8 mouse cellular contexts compared by ENCODE assay signal in the genomic region with DNA sequence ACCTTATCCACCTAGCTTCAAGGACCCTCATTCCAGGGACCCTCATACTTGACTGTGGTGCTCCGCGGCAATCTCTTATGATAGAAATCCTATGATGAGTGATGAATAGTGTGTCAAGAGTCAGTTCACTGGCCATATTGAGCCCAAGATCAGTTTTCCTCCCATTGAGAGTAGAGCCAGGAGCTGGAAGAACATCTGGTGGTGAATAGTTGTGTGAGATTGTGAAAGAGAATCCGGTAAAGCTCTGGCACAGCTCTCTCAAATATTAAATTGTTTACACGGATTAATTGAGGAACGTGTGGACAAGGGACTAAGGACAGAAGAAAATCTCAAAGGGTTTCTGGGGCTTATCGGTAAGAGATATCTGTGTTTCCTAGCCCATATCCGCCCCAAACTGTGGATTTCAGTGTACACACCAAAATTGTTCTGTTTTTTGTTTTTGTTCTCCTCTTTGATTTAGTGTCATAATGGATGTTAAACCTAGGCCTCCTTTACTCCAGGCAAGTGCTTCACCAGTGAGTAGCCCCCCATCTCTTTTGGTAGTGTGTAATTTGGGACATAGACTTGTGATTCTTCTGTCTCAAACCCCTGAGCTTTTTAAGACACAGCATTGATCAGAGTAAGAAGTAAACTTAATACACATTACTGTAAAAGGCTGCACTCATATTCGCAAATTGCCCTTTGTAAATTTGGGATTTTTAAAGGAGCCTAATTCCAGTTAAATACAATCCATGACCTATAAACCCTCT. TPM values are rescaled to one million over a fixed set of nuclear protein-coding genes. Genes with fewer than 3 reads are reported as not detected.
DNase-seq lines count a peak whose midpoint lies in the region; ATAC-seq and TF ChIP-seq lines count a peak whose summit lies in the region.

No protein-coding gene starts in this region.

- DNase-seq in gastrocnemius, adult 18-20 months (ENCODE audit: low spot score), result peak; percentile 1
- no peak for DNase-seq in gastrocnemius, adult 8-10 months (ENCODE audit: low spot score in 2 of 2)
- no peak for DNase-seq in ES-E14 (ENCODE audit: low read depth, low spot score)
- DNase-seq in heart, postnatal 0 days (ENCODE audit: low spot score), result no peak
- DNase-seq in Muller cell, postnatal 12 days (ENCODE audit: inconsistent ontology term), result no peak
- no peak for DNase-seq in ovary, postnatal 14 days (ENCODE audit: low spot score)
- no peak for DNase-seq in spleen, postnatal 36 days (ENCODE audit: low spot score in 2 of 2)

- 74% methylated on average over 8 of the region's 8 CpGs for WGBS in heart, postnatal 0 days
- WGBS in macrophage (ENCODE audit: missing documents), result 86% methylated on average over 8 of the region's 8 CpGs

- H3K27ac ChIP-seq in ES-E14 (ENCODE audit: insufficient read depth, low read depth, low read length, poor library complexity, severe bottlenecking) (peak overlapping the region; percentile 71; the same call in 1 of the 2 replicates), macrophage (peak overlapping the region; percentile 67; the same call in 1 of the 2 replicates)
- peak overlapping the region; percentile 93 for H3K27ac ChIP-seq in heart, postnatal 0 days (ENCODE audit: low read depth)

- H3K36me3 ChIP-seq in ES-E14 (ENCODE audit: control insufficient read depth, insufficient read depth, low read length, poor library complexity, severe bottlenecking) (no peaks in the 10 kb centered on the region), macrophage (ENCODE audit: inconsistent target) (no peaks in the 10 kb centered on the region)
- no peaks in the 10 kb centered on the region for H3K36me3 ChIP-seq in heart, postnatal 0 days (replicated peaks; ENCODE audit: control insufficient read depth, insufficient read depth, low read length)

- no peak for ATAC-seq in heart, postnatal 0 days (ENCODE audit: insufficient read depth, low read depth)

- TF ChIP-seq CTCF in heart, postnatal 0 days (IDR thresholded peaks at IDR 0.05; ENCODE audit: low read depth), result no peak

- peaks cover 4% of the 10 kb centered on the region; the same call in 1 of the 2 replicates for H3K79me2 ChIP-seq in macrophage (ENCODE audit: inconsistent target)

- H3K27me3 ChIP-seq in heart, postnatal 0 days (ENCODE audit: control insufficient read depth, insufficient read depth, low read length), result no peaks in the 10 kb centered on the region

- H3K9me3 ChIP-seq in ES-E14 (ENCODE audit: control insufficient read depth, insufficient read depth, low read depth, low read length), result no peaks in the 10 kb centered on the region
- H3K9me3 ChIP-seq in heart, postnatal 0 days (replicated peaks; ENCODE audit: control insufficient read depth, low read length), result 0 out of 2 replicates have a peak, but pooled peaks cover 4% of the 10 kb centered on the region

- H3K4me2 ChIP-seq in heart, postnatal 0 days (ENCODE audit: low read depth, low read length), result peak overlapping the region; percentile 73; the same call in 1 of the 2 replicates

- peaks cover 0 to 4% of the 10 kb centered on the region in 2 experiments; a peak in 1 of 4 replicates for H3K4me1 ChIP-seq in ES-E14 (ENCODE audit: control insufficient read depth in 2 of 2, insufficient read depth in 2 of 2, low read length in 2 of 2, poor library complexity in 1 of 2)
- H3K4me1 ChIP-seq in heart, postnatal 0 days (ENCODE audit: control insufficient read depth, insufficient read depth), result no peaks in the 10 kb centered on the region

- H3K4me3 ChIP-seq in ES-E14 (ENCODE audit: insufficient read depth in 1 of 2, low read depth in 1 of 2, low read length in 2 of 2, poor library complexity in 1 of 2, severe bottlenecking in 1 of 2), result peak overlapping the region; percentile 74 to 87
- H3K4me3 ChIP-seq in heart, postnatal 0 days (ENCODE audit: low read depth, low read length), result peak overlapping the region; percentile 93
- peak overlapping the region; percentile 86 for H3K4me3 ChIP-seq in macrophage (ENCODE audit: inconsistent target)

- TF ChIP-seq EP300 in heart, postnatal 0 days (IDR thresholded peaks at IDR 0.05; ENCODE audit: low read depth), result no peak

- H3K9ac ChIP-seq in ES-E14 (ENCODE audit: insufficient read depth, low read depth, low read length, poor library complexity, severe bottlenecking), result no peak overlapping the region
- no peak overlapping the region; the same call in 1 of the 2 replicates for H3K9ac ChIP-seq in heart, postnatal 0 days (replicated peaks; ENCODE audit: low read depth, low read length)

- in situ Hi-C loops in ES-E14 (cut with MboI; ENCODE audit: low sequenced_read_pairs in 2 of 2, unreplicated experiment in 2 of 2), result no loop called here

TF ChIP-seq in ES-E14, 5 proteins besides CTCF, POLR2A, EP300 and RAD21:
- TF ChIP-seq MAFK (IDR thresholded peaks at IDR 0.05; ENCODE audit: insufficient read depth, low read depth, low read length), result no peak
- TF ChIP-seq CHD2 (IDR thresholded peaks at IDR 0.05; ENCODE audit: low read depth, low read length), result no peak
- no peak for TF ChIP-seq HCFC1 (IDR thresholded peaks at IDR 0.05; ENCODE audit: borderline replicate concordance, insufficient read depth, low read length)
- no peak for TF ChIP-seq ZNF384 (IDR thresholded peaks at IDR 0.05; ENCODE audit: low read depth, low read length)
- TF ChIP-seq ZC3H11A (IDR thresholded peaks at IDR 0.05; ENCODE audit: borderline replicate concordance, low read depth, low read length), result no peak
TF ChIP-seq in ES-E14: peak in this region for 0.

RNA-seq across cellular contexts. Expression of gene Zfp273, which starts 0.4 kb away (rescaled TPM):
- 1 to 10 TPM; 1.2 to 1.8 TPM for total RNA-seq in gastrocnemius, adult 18-20 months (2021)
- total RNA-seq in gastrocnemius, adult 8-10 months (2022), result 1 to 10 TPM; 1.3 to 2.0 (median 1.6) TPM
- total RNA-seq in ES-E14 (2012; rRNA removed), result 3.2 and 3.3 TPM in 2 replicates
- 0.85 and 2.5 TPM in 2 replicates for total RNA-seq in heart, postnatal 0 days (2014; rRNA removed; ENCODE audit: low replicate concordance)
- polyA plus RNA-seq in heart, postnatal 0 days (2015; fragmentation: Nextera tagmentation; extraction: Ambion mirVana), result 3.2 and 3.3 TPM in 2 replicates
- total RNA-seq in macrophage (2018; cell fraction: chromatin; rRNA removed), result 10 to 100 TPM in 7 of 26 experiments, 1 to 10 TPM in 18, under 1 TPM in 1; 0.86 to 18.6 (median 4.6) TPM
- total RNA-seq in macrophage (2018; cell fraction: cytosol; rRNA removed), result 1 to 10 TPM in 19 of 26 experiments, under 1 TPM in 7; 0.09 to 5.4 (median 3.5) TPM
- total RNA-seq in macrophage (2018; cell fraction: nucleus; rRNA removed), result 10 to 100 TPM in 3 of 26 experiments, 1 to 10 TPM in 16, under 1 TPM in 7; 0.48 to 18.9 (median 2.2) TPM
- 2.5 to 7.5 TPM (median 4.1 TPM) in 3 replicates for polyA plus RNA-seq in macrophage (2018)

RNA-seq across cellular contexts. Expression of gene Gm10037, which starts 17.8 kb away (rescaled TPM):
- under 1 TPM; 0.62 to 0.93 TPM for total RNA-seq in gastrocnemius, adult 18-20 months (2021)
- 1 to 10 TPM in 3 of 4 experiments, under 1 TPM in 1; 0.59 to 2.0 (median 1.4) TPM for total RNA-seq in gastrocnemius, adult 8-10 months (2022)
- 2.4 and 5.3 TPM in 2 replicates for total RNA-seq in ES-E14 (2012; rRNA removed)
- not detected in 2 replicates for total RNA-seq in heart, postnatal 0 days (2014; rRNA removed; ENCODE audit: low replicate concordance)
- 0.67 and 0.97 TPM in 2 replicates for polyA plus RNA-seq in heart, postnatal 0 days (2015; fragmentation: Nextera tagmentation; extraction: Ambion mirVana)
- total RNA-seq in macrophage (2018; cell fraction: chromatin; rRNA removed), result 1 to 10 TPM in 10 of 26 experiments, not detected in 16; 2.2 to 7.4 (median 3.2) TPM
- 1 to 10 TPM in 1 of 26 experiments, under 1 TPM in 4, not detected in 21; 0.14 to 1.1 (median 0.43) TPM for total RNA-seq in macrophage (2018; cell fraction: cytosol; rRNA removed)
- total RNA-seq in macrophage (2018; cell fraction: nucleus; rRNA removed), result 1 to 10 TPM in 9 of 26 experiments, not detected in 17; 1.8 to 6.0 (median 2.8) TPM
- 0.42 to 0.68 TPM in 2 of 3 replicates, not detected in the other for polyA plus RNA-seq in macrophage (2018)

RNA-seq across cellular contexts. Expression of gene Zfp493, which starts 33.6 kb away (rescaled TPM):
- total RNA-seq in gastrocnemius, adult 18-20 months (2021), result 1 to 10 TPM; 3.0 to 4.2 TPM
- total RNA-seq in gastrocnemius, adult 8-10 months (2022), result 1 to 10 TPM; 3.7 to 5.5 (median 4.4) TPM
- total RNA-seq in ES-E14 (2012; rRNA removed), result 6.1 and 6.4 TPM in 2 replicates
- total RNA-seq in heart, postnatal 0 days (2014; rRNA removed; ENCODE audit: low replicate concordance), result not detected in 2 replicates
- 0.25 and 0.33 TPM in 2 replicates for polyA plus RNA-seq in heart, postnatal 0 days (2015; fragmentation: Nextera tagmentation; extraction: Ambion mirVana)
- 1 to 10 TPM in 16 of 26 experiments, under 1 TPM in 10; 0.37 to 5.5 (median 1.2) TPM for total RNA-seq in macrophage (2018; cell fraction: chromatin; rRNA removed)
- 1 to 10 TPM in 21 of 26 experiments, under 1 TPM in 5; 0.37 to 3.2 (median 2.0) TPM for total RNA-seq in macrophage (2018; cell fraction: cytosol; rRNA removed)
- 1 to 10 TPM in 17 of 26 experiments, under 1 TPM in 9; 0.28 to 7.0 (median 1.6) TPM for total RNA-seq in macrophage (2018; cell fraction: nucleus; rRNA removed)
- 2.4 to 3.7 TPM (median 2.5 TPM) in 3 replicates for polyA plus RNA-seq in macrophage (2018)

RNA-seq across cellular contexts. Expression of gene BC048507, which starts 50.0 kb away (rescaled TPM):
- not detected for total RNA-seq in gastrocnemius, adult 18-20 months (2021)
- not detected for total RNA-seq in gastrocnemius, adult 8-10 months (2022)
- 0.48 TPM in 1 of 2 replicates, not detected in the other for total RNA-seq in ES-E14 (2012; rRNA removed)
- not detected in 2 replicates for total RNA-seq in heart, postnatal 0 days (2014; rRNA removed; ENCODE audit: low replicate concordance)
- not detected in 2 replicates for polyA plus RNA-seq in heart, postnatal 0 days (2015; fragmentation: Nextera tagmentation; extraction: Ambion mirVana)
- not detected for total RNA-seq in macrophage (2018; cell fraction: chromatin; rRNA removed)
- not detected for total RNA-seq in macrophage (2018; cell fraction: cytosol; rRNA removed)
- not detected for total RNA-seq in macrophage (2018; cell fraction: nucleus; rRNA removed)
- polyA plus RNA-seq in macrophage (2018), result not detected in 3 replicates

RNA-seq across cellular contexts. Expression of gene Zfp85, which starts 58.1 kb away (rescaled TPM):
- 1 to 10 TPM; 1.5 to 1.6 TPM for total RNA-seq in gastrocnemius, adult 18-20 months (2021)
- 1 to 10 TPM; 2.3 to 3.3 (median 2.9) TPM for total RNA-seq in gastrocnemius, adult 8-10 months (2022)
- total RNA-seq in ES-E14 (2012; rRNA removed), result 1.7 and 2.7 TPM in 2 replicates
- 1.5 and 3.0 TPM in 2 replicates for total RNA-seq in heart, postnatal 0 days (2014; rRNA removed; ENCODE audit: low replicate concordance)
- 2.0 and 2.2 TPM in 2 replicates for polyA plus RNA-seq in heart, postnatal 0 days (2015; fragmentation: Nextera tagmentation; extraction: Ambion mirVana)
- total RNA-seq in macrophage (2018; cell fraction: chromatin; rRNA removed), result 1 to 10 TPM in 17 of 26 experiments, under 1 TPM in 7, not detected in 2; 0.36 to 8.1 (median 2.1) TPM
- 1 to 10 TPM in 20 of 26 experiments, under 1 TPM in 6; 0.14 to 4.2 (median 2.5) TPM for total RNA-seq in macrophage (2018; cell fraction: cytosol; rRNA removed)
- 1 to 10 TPM in 19 of 26 experiments, under 1 TPM in 6, not detected in 1; 0.36 to 7.8 (median 1.8) TPM for total RNA-seq in macrophage (2018; cell fraction: nucleus; rRNA removed)
- polyA plus RNA-seq in macrophage (2018), result 2.2 to 4.9 TPM (median 4.3 TPM) in 3 replicates
